In genomic region chr4:146484676-146485075, GRCm38 (mm10) we compare ENCODE assay signal across 9 mouse cellular contexts. TPM values are rescaled to one million over a fixed set of nuclear protein-coding genes. Genes with fewer than 3 reads are reported as not detected.
"Had no signal": no experiment of that assay in that cellular context is flagged by ENCODE, and none has a peak within 500 bp of the region (broad histone marks: within the 10 kb centered on the region; RNA-seq: fewer than 3 reads in every experiment).

No protein-coding gene starts in this region.

RNA-seq across cellular contexts. Expression of gene Zfp981, which starts 17.2 kb away (rescaled TPM):
- polyA plus RNA-seq: heart, embryonic 12.5 days; heart, embryonic 13.5 days; heart, postnatal 0 days; intestine, embryonic 15.5 days; intestine, embryonic 16.5 days; intestine, postnatal 0 days; kidney, adult 2 months; kidney, embryonic 14.5 days; large intestine, adult 2 months had no signal
